Mouse (Mus musculus): ENCODE data around the gene Slc44a3. TPM values are rescaled to one million over a fixed set of nuclear protein-coding genes. Genes with fewer than 3 reads are reported as not detected.

Gene Slc44a3
- polyA plus RNA-seq, 1 experiment: 5.9 TPM

GRCm38 (mm10) chr3:121504927-121505487 lies 27.2 kb downstream of the Slc44a3 start:
- WGBS: 86% methylated on average over 8 of the region's 8 CpGs
- H3K27me3 ChIP-seq (ENCODE audit: control insufficient read depth, insufficient read depth, low read length): no peaks in the 10 kb centered on the region
- H3K4me3 ChIP-seq (ENCODE audit: low read depth, low read length): no peak overlapping the region
- no peaks in the 10 kb centered on the region; the same call in 1 of the 2 replicates for H3K4me1 ChIP-seq (ENCODE audit: control insufficient read depth, insufficient read depth, insufficient read length, low read length)
- H3K27ac ChIP-seq (ENCODE audit: insufficient read depth, low read depth, low read length): no peak overlapping the region
- no peak for TF ChIP-seq POLR2A (IDR thresholded peaks at IDR 0.05; ENCODE audit: low read depth, low read length)
- TF ChIP-seq CTCF (IDR thresholded peaks at IDR 0.05; ENCODE audit: extremely low read depth, insufficient read length, insufficient replicate concordance, low read depth, low read length): no peak
- peaks cover 8% of the 10 kb centered on the region for H3K36me3 ChIP-seq (ENCODE audit: control insufficient read depth, insufficient read depth, low read length)

GRCm38 (mm10) chr3:121500734-121501133 lies 31.5 kb downstream of the Slc44a3 start:
- WGBS: 32% methylated on average over 5 of the region's 5 CpGs
- no peaks in the 10 kb centered on the region for H3K36me3 ChIP-seq (ENCODE audit: control insufficient read depth, insufficient read depth, low read length)
- TF ChIP-seq POLR2A (IDR thresholded peaks at IDR 0.05; ENCODE audit: low read depth, low read length): no peak
- no peak for TF ChIP-seq CTCF (IDR thresholded peaks at IDR 0.05; ENCODE audit: extremely low read depth, insufficient read length, insufficient replicate concordance, low read depth, low read length)
- no peak overlapping the region for H3K4me3 ChIP-seq (ENCODE audit: low read depth, low read length)
- H3K27me3 ChIP-seq (ENCODE audit: control insufficient read depth, insufficient read depth, low read length): no peaks in the 10 kb centered on the region
- H3K27ac ChIP-seq (ENCODE audit: insufficient read depth, low read depth, low read length): no peak overlapping the region
- no peaks in the 10 kb centered on the region; the same call in 1 of the 2 replicates for H3K4me1 ChIP-seq (ENCODE audit: control insufficient read depth, insufficient read depth, insufficient read length, low read length)

DNA sequence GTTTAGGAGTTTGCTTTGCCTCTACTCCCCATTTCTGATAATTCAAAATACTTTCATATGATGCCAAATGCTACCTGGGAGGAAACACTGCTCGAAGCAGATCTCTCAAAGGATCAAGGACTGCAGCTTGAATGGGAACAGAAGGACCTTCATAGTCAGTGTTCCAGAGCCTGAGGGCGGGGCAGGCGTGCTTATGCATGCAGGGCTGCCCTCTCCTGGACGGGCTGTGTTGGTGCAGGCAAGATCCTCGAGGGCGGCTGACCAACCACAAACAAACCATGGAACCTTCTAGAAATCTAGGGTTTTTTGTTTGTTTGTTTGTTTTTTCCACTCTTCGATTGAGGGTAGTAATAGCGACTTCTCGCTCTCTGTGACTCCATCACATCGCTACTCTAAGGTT lies 32.0 kb downstream of the Slc44a3 start:
- TF ChIP-seq CTCF (IDR thresholded peaks at IDR 0.05; ENCODE audit: extremely low read depth, insufficient read length, insufficient replicate concordance, low read depth, low read length) (peak; percentile 98), POLR2A (IDR thresholded peaks at IDR 0.05; ENCODE audit: low read depth, low read length) (no peak)
- 32% methylated on average over 10 of the region's 10 CpGs for WGBS

GRCm38 (mm10) chr3:121493997-121494421 lies 38.2 kb downstream of the Slc44a3 start:
- Histone ChIP-seq H3K27ac (ENCODE audit: insufficient read depth, low read depth, low read length) (peak overlapping the region; percentile 30; the same call in 1 of the 2 replicates), H3K27me3 (ENCODE audit: control insufficient read depth, insufficient read depth, low read length) (no peaks in the 10 kb centered on the region), H3K4me1 (ENCODE audit: control insufficient read depth, insufficient read depth, insufficient read length, low read length) (no peaks in the 10 kb centered on the region), H3K4me3 (ENCODE audit: low read depth, low read length) (peak overlapping the region; percentile 17; the same call in 1 of the 2 replicates), H3K36me3 (ENCODE audit: control insufficient read depth, insufficient read depth, low read length) (0 out of 2 replicates have a peak, but pooled peaks cover 2% of the 10 kb centered on the region)
- TF ChIP-seq CTCF (IDR thresholded peaks at IDR 0.05; ENCODE audit: extremely low read depth, insufficient read length, insufficient replicate concordance, low read depth, low read length) (no peak), POLR2A (IDR thresholded peaks at IDR 0.05; ENCODE audit: low read depth, low read length) (no peak)
- 67% methylated on average over 7 of the region's 7 CpGs for WGBS

More for the DNA sequence above, 32.0 kb downstream of the Slc44a3 start:
- Histone ChIP-seq H3K4me1 (ENCODE audit: control insufficient read depth, insufficient read depth, insufficient read length, low read length) (no peaks in the 10 kb centered on the region; the same call in 1 of the 2 replicates), H3K27ac (ENCODE audit: insufficient read depth, low read depth, low read length) (no peak overlapping the region), H3K36me3 (ENCODE audit: control insufficient read depth, insufficient read depth, low read length) (no peaks in the 10 kb centered on the region), H3K27me3 (ENCODE audit: control insufficient read depth, insufficient read depth, low read length) (no peaks in the 10 kb centered on the region), H3K4me3 (ENCODE audit: low read depth, low read length) (no peak overlapping the region)

- TF ChIP-seq CTCF (IDR thresholded peaks at IDR 0.05; ENCODE audit: extremely low read depth, insufficient read length, insufficient replicate concordance, low read depth, low read length) (no peak), POLR2A (IDR thresholded peaks at IDR 0.05; ENCODE audit: low read depth, low read length) (no peak)
- Histone ChIP-seq H3K36me3 (ENCODE audit: control insufficient read depth, insufficient read depth, low read length) (0 out of 2 replicates have a peak, but pooled peaks cover 2% of the 10 kb centered on the region), H3K4me1 (ENCODE audit: control insufficient read depth, insufficient read depth, insufficient read length, low read length) (no peaks in the 10 kb centered on the region), H3K4me3 (ENCODE audit: low read depth, low read length) (no peak overlapping the region), H3K27me3 (ENCODE audit: control insufficient read depth, insufficient read depth, low read length) (no peaks in the 10 kb centered on the region), H3K27ac (ENCODE audit: insufficient read depth, low read depth, low read length) (no peak overlapping the region)
- 83% methylated on average over 5 of the region's 5 CpGs for WGBS
Measured at GRCm38 (mm10) chr3:121492026-121492425, 40.2 kb downstream of the Slc44a3 start.

DNA sequence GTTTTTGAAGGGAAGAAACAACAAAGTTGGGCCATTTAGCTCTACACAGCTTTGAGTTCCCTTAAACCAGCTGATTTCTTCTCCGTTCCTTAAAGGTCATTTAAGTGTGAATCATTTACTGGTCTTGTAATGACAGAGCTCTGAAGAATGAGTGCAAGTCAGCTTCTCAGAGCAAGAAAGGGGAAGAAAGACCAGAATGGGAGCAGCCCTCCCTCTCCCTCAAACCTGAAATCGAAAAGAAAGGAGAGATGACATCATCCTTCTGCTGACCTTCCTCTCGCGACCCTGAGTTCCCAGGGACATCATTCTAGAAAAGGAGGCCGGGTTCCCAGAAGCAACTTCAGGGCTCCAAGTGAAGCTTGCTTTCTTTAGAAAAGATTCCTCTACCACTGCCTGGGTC lies 41.3 kb downstream of the Slc44a3 start:
- no peak overlapping the region for H3K4me3 ChIP-seq (ENCODE audit: low read depth, low read length)
- TF ChIP-seq POLR2A (IDR thresholded peaks at IDR 0.05; ENCODE audit: low read depth, low read length) (no peak), CTCF (IDR thresholded peaks at IDR 0.05; ENCODE audit: extremely low read depth, insufficient read length, insufficient replicate concordance, low read depth, low read length) (no peak)
- 0 out of 2 replicates have a peak, but pooled peaks cover 2% of the 10 kb centered on the region for H3K36me3 ChIP-seq (ENCODE audit: control insufficient read depth, insufficient read depth, low read length)
- H3K27ac ChIP-seq (ENCODE audit: insufficient read depth, low read depth, low read length): no peak overlapping the region
- H3K27me3 ChIP-seq (ENCODE audit: control insufficient read depth, insufficient read depth, low read length): no peaks in the 10 kb centered on the region
- 66% methylated on average over 5 of the region's 5 CpGs for WGBS
- H3K4me1 ChIP-seq (ENCODE audit: control insufficient read depth, insufficient read depth, insufficient read length, low read length): no peaks in the 10 kb centered on the region

DNA sequence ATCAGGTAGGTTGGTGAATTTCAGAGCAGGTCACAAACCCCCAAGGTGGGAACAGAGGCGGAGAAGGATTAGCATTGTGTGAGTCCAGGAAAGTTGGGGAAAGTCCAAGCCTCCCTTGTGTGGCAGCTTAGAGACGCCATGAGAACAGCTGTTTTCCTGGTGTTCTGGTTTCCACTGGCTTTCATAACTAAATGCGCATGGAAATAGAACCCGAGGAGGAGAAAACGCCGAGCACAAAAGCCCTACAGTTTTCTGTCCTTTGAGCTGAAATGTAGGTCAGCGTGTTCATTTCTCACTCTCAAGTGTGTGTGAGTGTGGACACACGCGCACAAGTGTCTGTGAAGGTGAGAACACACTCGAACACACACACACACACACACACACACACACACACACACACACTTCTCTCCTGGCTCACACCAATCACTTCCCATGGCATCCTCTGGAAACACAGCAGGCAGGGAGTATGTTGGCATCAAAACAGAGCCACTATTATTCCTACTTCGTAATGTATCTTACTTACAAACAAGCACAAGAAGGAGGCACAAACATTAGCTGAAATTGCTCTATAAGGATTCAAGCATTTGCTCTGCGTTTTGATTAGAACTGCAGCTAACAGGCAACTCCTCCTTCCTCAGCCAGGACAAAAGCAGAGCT lies 42.6 kb downstream of the Slc44a3 start:
- no peak for TF ChIP-seq POLR2A (IDR thresholded peaks at IDR 0.05; ENCODE audit: low read depth, low read length)
- no peak for TF ChIP-seq CTCF (IDR thresholded peaks at IDR 0.05; ENCODE audit: extremely low read depth, insufficient read length, insufficient replicate concordance, low read depth, low read length)
- Histone ChIP-seq H3K36me3 (ENCODE audit: control insufficient read depth, insufficient read depth, low read length) (0 out of 2 replicates have a peak, but pooled peaks cover 2% of the 10 kb centered on the region), H3K4me3 (ENCODE audit: low read depth, low read length) (no peak overlapping the region), H3K4me1 (ENCODE audit: control insufficient read depth, insufficient read depth, insufficient read length, low read length) (no peaks in the 10 kb centered on the region), H3K27me3 (ENCODE audit: control insufficient read depth, insufficient read depth, low read length) (no peaks in the 10 kb centered on the region), H3K27ac (ENCODE audit: insufficient read depth, low read depth, low read length) (no peak overlapping the region)
- 79% methylated on average over 12 of the region's 12 CpGs for WGBS

Data from small intestine, adult 2 months (tissue).